Mouse (Mus musculus) heart, postnatal 4 days (tissue): ENCODE measurements around the gene Pin1rt1. TPM values are rescaled to one million over a fixed set of nuclear protein-coding genes. Genes with fewer than 3 reads are reported as not detected.

Source experiments
- DNase-seq: peaks from one replicate; pipeline ENCODE4 v3.0.0; 2021
- total RNA-seq, 2 experiments: library from RNA; stranded (reverse); gene quantifications; 2 replicates each; pipeline ENCODE4 v1.2.3; 2021

Pin1rt1 gene
- total RNA-seq, 2 experiments from 2014 or later: not detected

GRCm38 (mm10) chr2:104711585-104712485 lies 4.3 kb downstream of the Pin1rt1 start, which contains the start of gene Tcp11l1:
TSS of gene Tcp11l1 (minus strand) at chr2:104712169.
- DNase-seq: peak; percentile 61

GRCm38 (mm10) chr2:104710670-104711370 lies 5.4 kb downstream of the Pin1rt1 start:
- no peak for DNase-seq

GRCm38 (mm10) chr2:104709786-104710337 lies 6.3 kb downstream of the Pin1rt1 start:
- DNase-seq: no peak

GRCm38 (mm10) chr2:104704355-104704754 lies 11.8 kb downstream of the Pin1rt1 start:
- DNase-seq: no peak

- no peak for DNase-seq
Measured at GRCm38 (mm10) chr2:104703158-104703557, 13.0 kb downstream of the Pin1rt1 start.

GRCm38 (mm10) chr2:104699659-104700058 lies 16.5 kb downstream of the Pin1rt1 start:
- no peak for DNase-seq

GRCm38 (mm10) chr2:104692551-104692950 lies 23.6 kb downstream of the Pin1rt1 start:
- no peak for DNase-seq

GRCm38 (mm10) chr2:104690720-104691119 lies 25.5 kb downstream of the Pin1rt1 start:
- DNase-seq: no peak

- no peak for DNase-seq
Measured at GRCm38 (mm10) chr2:104688724-104689123, 27.5 kb downstream of the Pin1rt1 start.

- DNase-seq: no peak
Measured at GRCm38 (mm10) chr2:104688321-104688720, 27.9 kb downstream of the Pin1rt1 start.

- no peak for DNase-seq
Measured at GRCm38 (mm10) chr2:104687261-104687660, 28.9 kb downstream of the Pin1rt1 start.

GRCm38 (mm10) chr2:104685418-104685817 lies 30.8 kb downstream of the Pin1rt1 start:
- DNase-seq: peak; percentile 85

- no peak for DNase-seq
Measured at GRCm38 (mm10) chr2:104684771-104685170, 31.4 kb downstream of the Pin1rt1 start.

- no peak for DNase-seq
Measured at GRCm38 (mm10) chr2:104677326-104677725, 38.9 kb downstream of the Pin1rt1 start.

GRCm38 (mm10) chr2:104671724-104672123 lies 44.5 kb downstream of the Pin1rt1 start:
- DNase-seq: no peak

- no peak for DNase-seq
Measured at GRCm38 (mm10) chr2:104669122-104669804, 46.9 kb downstream of the Pin1rt1 start.

Other genes starting within 250 kb of the Pin1rt1 start
- 100 to 1,000 TPM; 221 to 237 TPM for gene Hipk3, start 221.9 kb downstream of the Pin1rt1 start, total RNA-seq
- gene Cstf3, start 125.9 kb downstream of the Pin1rt1 start, total RNA-seq: 10 to 100 TPM; 32.9 to 37.7 TPM
- 10 to 100 TPM in 1 of 2 experiments, 1 to 10 TPM in 1; 7.3 to 10.3 TPM for gene Tcp11l1, start 4.2 kb downstream of the Pin1rt1 start, total RNA-seq
- 1 to 10 TPM; 2.7 to 2.8 TPM for gene Depdc7, start 26.5 kb upstream of the Pin1rt1 start, total RNA-seq
- 10 to 100 TPM; 30.7 to 30.8 TPM for gene Qser1, start 100.4 kb upstream of the Pin1rt1 start, total RNA-seq
- gene Prrg4, start 133.5 kb upstream of the Pin1rt1 start, total RNA-seq: 1 to 10 TPM; 2.8 to 3.3 TPM
- gene Ccdc73, start 151.4 kb upstream of the Pin1rt1 start, total RNA-seq: 1 to 10 TPM; 3.7 to 3.8 TPM